Mouse (Mus musculus) forebrain, postnatal 0 days (tissue): ENCODE data around the gene Neurod2. TPM values are rescaled to one million over a fixed set of nuclear protein-coding genes. Genes with fewer than 3 reads are reported as not detected.

Experiments used
- ATAC-seq: fragments of 200-750 bp; cut with Nextera tagmentation; 2 replicates; pipeline ENCODE4 v1.8.0; 2017; ENCODE audit warnings: mild to moderate bottlenecking, moderate library complexity
- DNase-seq: peaks from one replicate; pipeline ENCODE4 v3.0.0-alpha.2; 2015
- H3K27ac ChIP-seq: fragments of 300-500 bp; sonication (generic); 2 replicates; pipeline ENCODE4 v1.5.1; 2014; ENCODE audit warnings: low read depth, mild to moderate bottlenecking, antibody characterized with exemption, low read length, moderate library complexity, mixed read lengths
- H3K27me3 ChIP-seq: fragments of 300-500 bp; sonication (generic); 2 replicates; pipeline ENCODE4 v1.6.1; 2014; ENCODE audit warnings: mild to moderate bottlenecking, low read length, mixed read lengths; ENCODE audit not compliant: insufficient read depth
- H3K36me3 ChIP-seq: fragments of 300-500 bp; sonication (generic); 2 replicates; pipeline ENCODE4 v1.6.1; 2014; ENCODE audit warnings: mild to moderate bottlenecking, moderate library complexity; ENCODE audit not compliant: insufficient read depth
- H3K4me1 ChIP-seq: fragments of 300-500 bp; sonication (generic); 2 replicates; pipeline ENCODE4 v1.6.1; 2014; ENCODE audit warnings: antibody characterized with exemption; ENCODE audit not compliant: insufficient read depth
- H3K4me2 ChIP-seq: fragments of 300-500 bp; sonication (generic); 2 replicates; pipeline ENCODE4 v1.6.1; 2014; ENCODE audit warnings: low read depth, mild to moderate bottlenecking, moderate library complexity
- H3K4me3 ChIP-seq: fragments of 300-500 bp; sonication (generic); 2 replicates; pipeline ENCODE4 v1.5.1; 2014; ENCODE audit warnings: low read depth, low read length, mixed read lengths
- H3K9ac ChIP-seq: fragments of 300-500 bp; sonication (generic); 2 replicates; pipeline ENCODE4 v1.6.1; 2014; ENCODE audit warnings: mild to moderate bottlenecking
- H3K9me3 ChIP-seq: fragments of 300-500 bp; sonication (generic); 2 replicates; pipeline ENCODE4 v1.6.1; 2016; ENCODE audit warnings: low read length
- CTCF ChIP-seq: sonication (generic); IDR thresholded peaks from 2 replicates; pipeline ENCODE4 v1.5.1; 2016; ENCODE audit warnings: antibody characterized with exemption, control low read depth, low read depth
- WGBS: fragments of 180-500 bp; shearing (Covaris S2); extraction: QIAGEN DNeasy Blood & Tissue Kit; methylation state at CpG from one replicate; pipeline ENCODE4 v1.1.7; 2014; 5-methylcytosine and 5-hydroxymethylcytosine counted together
- polyA plus RNA-seq: library from polyadenylated mRNA; unstranded; fragments of >200 nt; fragmentation: Nextera tagmentation; extraction: Ambion mirVana; gene quantifications from 2 replicates; pipeline ENCODE4 v1.2.1, GENCODE M21; 2015
- total RNA-seq: library from RNA; depleted of rRNA; stranded (reverse); fragments of >200 nt; gene quantifications from 2 replicates; pipeline ENCODE4 v1.2.3, GENCODE M21; 2014

Gene Neurod2
- total and polyA plus RNA-seq, 2 experiments from 2014 or later: 74.9 to 133 TPM

GRCm38 (mm10) chr11:98360866-98361521 is 31.5 kb upstream of the Neurod2 start:
- Histone ChIP-seq H3K27me3 (no peaks in the 10 kb centered on the region), H3K9me3 (no peaks in the 10 kb centered on the region), H3K4me1 (peaks cover 12% of the 10 kb centered on the region; the same call in 1 of the 2 replicates), H3K36me3 (no peaks in the 10 kb centered on the region), H3K4me3 (no peak overlapping the region), H3K4me2 (no peak overlapping the region), H3K9ac (no peak overlapping the region), H3K27ac (no peak overlapping the region)
- no peak for TF ChIP-seq CTCF
- ATAC-seq: no peak
- no peak for DNase-seq
- 36% methylated on average over 9 of the region's 9 CpGs for WGBS

GRCm38 (mm10) chr11:98358161-98359083 is 29.0 kb upstream of the Neurod2 start, which contains the start of gene Stard3:
Stard3 (plus strand) TSS chr11:98358368.
- WGBS: 1% methylated on average over 60 of the region's 60 CpGs
- Histone ChIP-seq H3K9me3 (no peaks in the 10 kb centered on the region), H3K4me1 (peaks cover 15% of the 10 kb centered on the region; the same call in 1 of the 2 replicates), H3K36me3 (no peaks in the 10 kb centered on the region), H3K27me3 (no peaks in the 10 kb centered on the region), H3K4me2 (peak within 1 kb of the TSS; percentile 77), H3K4me3 (peak within 1 kb of the TSS; percentile 62), H3K27ac (peak within 1 kb of the TSS; percentile 86), H3K9ac (peak within 1 kb of the TSS; percentile 63)
- DNase-seq (peak; percentile 93), ATAC-seq (peak; percentile 93)
- no peak for TF ChIP-seq CTCF

GRCm38 (mm10) chr11:98357396-98358160 is 28.1 kb upstream of the Neurod2 start:
- 10% methylated on average over 13 of the region's 13 CpGs for WGBS
- no peak for TF ChIP-seq CTCF
- Histone ChIP-seq H3K27me3 (no peaks in the 10 kb centered on the region), H3K4me1 (peaks cover 15% of the 10 kb centered on the region; the same call in 1 of the 2 replicates), H3K4me3 (peak overlapping the region; percentile 62), H3K9ac (peak overlapping the region; percentile 45), H3K9me3 (no peaks in the 10 kb centered on the region), H3K36me3 (no peaks in the 10 kb centered on the region), H3K4me2 (peak overlapping the region; percentile 77), H3K27ac (peak overlapping the region; percentile 86)
- ATAC-seq: no peak; the same call in 1 of the 2 replicates
- DNase-seq: no peak

- no peaks in the 10 kb centered on the region for H3K36me3 ChIP-seq
- H3K4me1 ChIP-seq: peaks cover 15% of the 10 kb centered on the region; the same call in 1 of the 2 replicates
- H3K9ac ChIP-seq: no peak overlapping the region
- no peak for DNase-seq
- WGBS: 73% methylated on average over 7 of the region's 7 CpGs
- H3K27ac ChIP-seq: no peak overlapping the region
- no peaks in the 10 kb centered on the region for H3K27me3 ChIP-seq
- ATAC-seq: no peak
- no peak overlapping the region for H3K4me3 ChIP-seq
- no peak overlapping the region for H3K4me2 ChIP-seq
- no peaks in the 10 kb centered on the region for H3K9me3 ChIP-seq
- no peak for TF ChIP-seq CTCF
Measured at GRCm38 (mm10) chr11:98356625-98357394, 27.4 kb upstream of the Neurod2 start.

GRCm38 (mm10) chr11:98355732-98356299 is 26.4 kb upstream of the Neurod2 start:
- DNase-seq (peak; percentile 84), ATAC-seq (peak; percentile 44)
- Histone ChIP-seq H3K27ac (no peak overlapping the region; the same call in 1 of the 2 replicates), H3K36me3 (no peaks in the 10 kb centered on the region), H3K4me3 (no peak overlapping the region), H3K9me3 (no peaks in the 10 kb centered on the region), H3K4me1 (peaks cover 15% of the 10 kb centered on the region; the same call in 1 of the 2 replicates), H3K9ac (no peak overlapping the region), H3K27me3 (peaks cover 4% of the 10 kb centered on the region), H3K4me2 (no peak overlapping the region)
- peak; percentile 87 for TF ChIP-seq CTCF
- WGBS: 12% methylated on average over 6 of the region's 6 CpGs
